Mouse (Mus musculus) embryonic facial prominence, embryonic 11.5 days (tissue): ENCODE results near the gene Prss23. TPM values are rescaled to one million over a fixed set of nuclear protein-coding genes. Genes with fewer than 3 reads are reported as not detected.

ENCODE experiments used
- ATAC-seq: fragments of 200-750 bp; cut with Nextera tagmentation; replicated peaks from 2 replicates; pipeline ENCODE4 v1.8.0; 2017; ENCODE audit warnings: low read depth; ENCODE audit not compliant: insufficient number of reproducible peaks, low FRiP score, low TSS enrichment
- DNase-seq: peaks from one replicate; pipeline ENCODE4 v3.0.0-alpha.2; 2015; ENCODE audit warnings: low spot score
- H3K27ac ChIP-seq: fragments of 300-500 bp; sonication (generic); replicated peaks from 2 replicates; pipeline ENCODE4 v1.5.1; 2014; ENCODE audit warnings: mild to moderate bottlenecking, low read depth, low read length, control low read depth
- H3K27me3 ChIP-seq: fragments of 300-500 bp; sonication (generic); 2 replicates; pipeline ENCODE4 v1.6.1; 2014; ENCODE audit warnings: mild to moderate bottlenecking, low read length, moderate library complexity, mixed read lengths; ENCODE audit not compliant: control insufficient read depth, insufficient read depth
- H3K36me3 ChIP-seq: fragments of 300-500 bp; sonication (generic); replicated peaks from 2 replicates; pipeline ENCODE4 v1.6.1; 2014; ENCODE audit warnings: low read depth, mild to moderate bottlenecking, low read length, moderate library complexity, mixed read lengths; ENCODE audit not compliant: control insufficient read depth, insufficient read depth
- H3K4me1 ChIP-seq: fragments of 300-500 bp; sonication (generic); 2 replicates; pipeline ENCODE4 v1.6.1; 2014; ENCODE audit warnings: low read length, mixed read lengths; ENCODE audit not compliant: control insufficient read depth, insufficient read depth
- H3K4me2 ChIP-seq: fragments of 300-500 bp; sonication (generic); 2 replicates; pipeline ENCODE4 v1.6.1; 2014; ENCODE audit warnings: low read depth, mild to moderate bottlenecking, control low read depth, low read length, moderate library complexity
- H3K4me3 ChIP-seq: fragments of 300-500 bp; sonication (generic); 2 replicates; pipeline ENCODE4 v1.5.1; 2014; ENCODE audit warnings: low read depth, low read length, control low read depth
- H3K9ac ChIP-seq: fragments of 300-500 bp; sonication (generic); replicated peaks from 2 replicates; pipeline ENCODE4 v1.6.1; 2014; ENCODE audit warnings: mild to moderate bottlenecking, control low read depth, low read length
- H3K9me3 ChIP-seq: fragments of 300-500 bp; sonication (generic); replicated peaks from 2 replicates; pipeline ENCODE4 v1.6.1; 2016; ENCODE audit warnings: mild to moderate bottlenecking, low read length, inconsistent platforms, mixed read lengths; ENCODE audit not compliant: control insufficient read depth
- WGBS: fragments of 180-500 bp; shearing (Covaris S2); extraction: QIAGEN DNeasy Blood & Tissue Kit; methylation state at CpG from one replicate; pipeline ENCODE4 v1.1.7; 2014; 5-methylcytosine and 5-hydroxymethylcytosine counted together
- polyA plus RNA-seq: library from polyadenylated mRNA; unstranded; fragments of >200 nt; fragmentation: Nextera tagmentation; extraction: Ambion mirVana; gene quantifications from 2 replicates; pipeline ENCODE4 v1.2.1, GENCODE M21; 2014

Gene Prss23
- polyA plus RNA-seq, 1 experiment from 2014 or later = 55.0 TPM

- Histone ChIP-seq H3K27ac (no peak overlapping the region), H3K9me3 (no peaks in the 10 kb centered on the region), H3K36me3 (no peaks in the 10 kb centered on the region), H3K4me3 (no peak overlapping the region), H3K4me1 (no peaks in the 10 kb centered on the region), H3K9ac (no peak overlapping the region), H3K27me3 (no peaks in the 10 kb centered on the region), H3K4me2 (no peak overlapping the region)
- WGBS = 72% methylated on average over 11 of the region's 11 CpGs
- DNase-seq (peak; percentile 31), ATAC-seq (no peak)
Observed at GRCm38 (mm10) chr7:89558446-89559039, 31.6 kb upstream of the Prss23 start.

- no peaks in the 10 kb centered on the region for H3K4me1 ChIP-seq
- no peaks in the 10 kb centered on the region for H3K27me3 ChIP-seq
- H3K9ac ChIP-seq = no peak overlapping the region
- WGBS = 90% methylated on average over 5 of the region's 5 CpGs
- no peak for DNase-seq
- H3K36me3 ChIP-seq = no peaks in the 10 kb centered on the region
- no peak overlapping the region for H3K4me3 ChIP-seq
- H3K4me2 ChIP-seq = no peak overlapping the region
- ATAC-seq = no peak
- no peaks in the 10 kb centered on the region for H3K9me3 ChIP-seq
- no peak overlapping the region for H3K27ac ChIP-seq
Observed at GRCm38 (mm10) chr7:89557056-89557455, 30.1 kb upstream of the Prss23 start.

- Histone ChIP-seq H3K36me3 (no peaks in the 10 kb centered on the region), H3K4me1 (no peaks in the 10 kb centered on the region), H3K27me3 (no peaks in the 10 kb centered on the region), H3K9me3 (no peaks in the 10 kb centered on the region), H3K9ac (no peak overlapping the region), H3K4me3 (no peak overlapping the region), H3K4me2 (no peak overlapping the region), H3K27ac (no peak overlapping the region)
- WGBS = 63% methylated on average over 4 of the region's 4 CpGs
- ATAC-seq = no peak
- DNase-seq = no peak
Observed at GRCm38 (mm10) chr7:89556652-89557051, 29.7 kb upstream of the Prss23 start.

- Histone ChIP-seq H3K4me3 (no peak overlapping the region), H3K4me2 (no peak overlapping the region), H3K9me3 (no peaks in the 10 kb centered on the region), H3K4me1 (no peaks in the 10 kb centered on the region), H3K9ac (no peak overlapping the region), H3K36me3 (no peaks in the 10 kb centered on the region), H3K27me3 (no peaks in the 10 kb centered on the region), H3K27ac (no peak overlapping the region)
- ATAC-seq (no peak), DNase-seq (no peak)
- WGBS = 67% methylated on average over 4 of the region's 4 CpGs
Observed at GRCm38 (mm10) chr7:89555170-89555569, 28.2 kb upstream of the Prss23 start.

GRCm38 (mm10) chr7:89554068-89554467 lies 27.1 kb upstream of the Prss23 start:
- DNase-seq (no peak), ATAC-seq (no peak)
- Histone ChIP-seq H3K4me1 (no peaks in the 10 kb centered on the region), H3K4me2 (no peak overlapping the region), H3K27ac (no peak overlapping the region), H3K36me3 (no peaks in the 10 kb centered on the region), H3K9ac (no peak overlapping the region), H3K4me3 (no peak overlapping the region), H3K27me3 (no peaks in the 10 kb centered on the region), H3K9me3 (no peaks in the 10 kb centered on the region)
- 80% methylated on average over 1 of the region's 1 CpGs for WGBS

- Histone ChIP-seq H3K4me1 (no peaks in the 10 kb centered on the region), H3K36me3 (no peaks in the 10 kb centered on the region), H3K4me2 (no peak overlapping the region), H3K27me3 (no peaks in the 10 kb centered on the region), H3K9me3 (no peaks in the 10 kb centered on the region), H3K9ac (no peak overlapping the region), H3K4me3 (no peak overlapping the region), H3K27ac (no peak overlapping the region)
- 92% methylated on average over 2 of the region's 2 CpGs for WGBS
- no peak for DNase-seq
- ATAC-seq = no peak
Observed at GRCm38 (mm10) chr7:89540976-89541375, 14.0 kb upstream of the Prss23 start.

GRCm38 (mm10) chr7:89539391-89539790 lies 12.4 kb upstream of the Prss23 start:
- 87% methylated on average over 6 of the region's 6 CpGs for WGBS
- Histone ChIP-seq H3K9ac (no peak overlapping the region), H3K36me3 (no peaks in the 10 kb centered on the region), H3K4me3 (no peak overlapping the region), H3K4me2 (no peak overlapping the region), H3K4me1 (no peaks in the 10 kb centered on the region), H3K27me3 (no peaks in the 10 kb centered on the region), H3K27ac (no peak overlapping the region), H3K9me3 (no peaks in the 10 kb centered on the region)
- DNase-seq (no peak), ATAC-seq (no peak)

GRCm38 (mm10) chr7:89527430-89527856 lies 456 bp upstream of the Prss23 start:
- H3K9ac ChIP-seq = no peak overlapping the region
- ATAC-seq = no peak
- DNase-seq = no peak
- no peaks in the 10 kb centered on the region for H3K9me3 ChIP-seq
- no peaks in the 10 kb centered on the region for H3K36me3 ChIP-seq
- H3K4me2 ChIP-seq = no peak overlapping the region
- 70% methylated on average over 4 of the region's 4 CpGs for WGBS
- no peaks in the 10 kb centered on the region for H3K27me3 ChIP-seq
- H3K4me1 ChIP-seq = no peaks in the 10 kb centered on the region
- no peak overlapping the region for H3K27ac ChIP-seq
- no peak overlapping the region for H3K4me3 ChIP-seq
